Mouse (Mus musculus) c-Kit-positive CD71-positive TER-119-positive erythroid progenitor cells, embryonic 14.5 days (primary cell): ENCODE measurements around the gene Dgcr8.
A peak's percentile ranks its signal among the peaks of the same experiment; 100 is the strongest.

Experiments
- DNase-seq: peaks from one replicate; pipeline ENCODE4 v3.0.0-alpha.2; 2013; ENCODE audit warnings: low spot score

Gene Dgcr8

GRCm38 (mm10) chr16:18220001-18220400, 69.0 kb downstream of the Dgcr8 start:
- DNase-seq, result no peak

- no peak for DNase-seq
These were observed 70.5 kb downstream of the Dgcr8 start for GRCm38 (mm10) chr16:18218580-18218996.

GRCm38 (mm10) chr16:18217579-18217978, 71.5 kb downstream of the Dgcr8 start, which contains the start of gene Ccdc188:
Ccdc188 (plus strand) TSS chr16:18217879.
- no peak for DNase-seq

- no peak for DNase-seq
These were observed 74.2 kb downstream of the Dgcr8 start for GRCm38 (mm10) chr16:18214858-18215257.

GRCm38 (mm10) chr16:18213689-18214088, 75.4 kb downstream of the Dgcr8 start:
- no peak for DNase-seq

- DNase-seq, result peak; percentile 58
These were observed 77.5 kb downstream of the Dgcr8 start for GRCm38 (mm10) chr16:18211417-18212171.

- DNase-seq, result peak; percentile 42
These were observed 78.2 kb downstream of the Dgcr8 start for GRCm38 (mm10) chr16:18210701-18211416.
